Mouse (Mus musculus) forebrain, embryonic 11.5 days (tissue): ENCODE measurements around the gene Eif4a1. TPM values are rescaled to one million over a fixed set of nuclear protein-coding genes. Genes with fewer than 3 reads are reported as not detected.

Experiments used
- ATAC-seq: fragments of 200-750 bp; cut with Nextera tagmentation; replicated peaks from 2 replicates; pipeline ENCODE4 v1.8.0; 2017; ENCODE audit warnings: moderate TSS enrichment; ENCODE audit not compliant: low FRiP score
- DNase-seq: peaks from one replicate; pipeline ENCODE4 v3.0.0-alpha.2; 2017; ENCODE audit warnings: low spot score
- H3K27ac ChIP-seq: fragments of 300-500 bp; sonication (generic); 2 replicates; pipeline ENCODE4 v1.5.1; 2014; ENCODE audit warnings: low read depth, low read length
- H3K27me3 ChIP-seq: fragments of 300-500 bp; sonication (generic); 2 replicates; pipeline ENCODE4 v1.6.1; 2014; ENCODE audit warnings: mild to moderate bottlenecking, low read length, mixed read lengths; ENCODE audit not compliant: control insufficient read depth, insufficient read depth
- H3K36me3 ChIP-seq: fragments of 300-500 bp; sonication (generic); 2 replicates; pipeline ENCODE4 v1.6.1; 2014; ENCODE audit warnings: mild to moderate bottlenecking, low read length, moderate library complexity, mixed read lengths; ENCODE audit not compliant: control insufficient read depth, insufficient read depth
- H3K4me1 ChIP-seq: fragments of 300-500 bp; sonication (generic); replicated peaks from 2 replicates; pipeline ENCODE4 v1.6.1; 2014; ENCODE audit warnings: low read length, mixed read lengths; ENCODE audit not compliant: control insufficient read depth, insufficient read depth
- H3K4me2 ChIP-seq: fragments of 300-500 bp; sonication (generic); 2 replicates; pipeline ENCODE4 v1.6.1; 2014; ENCODE audit warnings: low read depth, mild to moderate bottlenecking, low read length, moderate library complexity, mixed read lengths; ENCODE audit not compliant: severe bottlenecking
- H3K4me3 ChIP-seq: fragments of 300-500 bp; sonication (generic); 2 replicates; pipeline ENCODE4 v1.5.1; 2014; ENCODE audit warnings: low read depth, low read length
- H3K9ac ChIP-seq: fragments of 300-500 bp; sonication (generic); 2 replicates; pipeline ENCODE4 v1.6.1; 2014; ENCODE audit warnings: low read length
- H3K9me3 ChIP-seq: fragments of 300-500 bp; sonication (generic); 2 replicates; pipeline ENCODE4 v1.6.1; 2016; ENCODE audit warnings: low read length, mixed read lengths; ENCODE audit not compliant: control insufficient read depth
- WGBS: fragments of 180-500 bp; shearing (Covaris S2); extraction: QIAGEN DNeasy Blood & Tissue Kit; methylation state at CpG from one replicate; pipeline ENCODE4 v1.1.7; 2014; 5-methylcytosine and 5-hydroxymethylcytosine counted together
- polyA plus RNA-seq: library from polyadenylated mRNA; unstranded; fragments of >200 nt; fragmentation: Nextera tagmentation; extraction: Ambion mirVana; gene quantifications from 2 replicates; pipeline ENCODE4 v1.2.1, GENCODE M21; 2014

Gene Eif4a1
- 827 and 855 TPM in 2 replicates for polyA plus RNA-seq

DNA sequence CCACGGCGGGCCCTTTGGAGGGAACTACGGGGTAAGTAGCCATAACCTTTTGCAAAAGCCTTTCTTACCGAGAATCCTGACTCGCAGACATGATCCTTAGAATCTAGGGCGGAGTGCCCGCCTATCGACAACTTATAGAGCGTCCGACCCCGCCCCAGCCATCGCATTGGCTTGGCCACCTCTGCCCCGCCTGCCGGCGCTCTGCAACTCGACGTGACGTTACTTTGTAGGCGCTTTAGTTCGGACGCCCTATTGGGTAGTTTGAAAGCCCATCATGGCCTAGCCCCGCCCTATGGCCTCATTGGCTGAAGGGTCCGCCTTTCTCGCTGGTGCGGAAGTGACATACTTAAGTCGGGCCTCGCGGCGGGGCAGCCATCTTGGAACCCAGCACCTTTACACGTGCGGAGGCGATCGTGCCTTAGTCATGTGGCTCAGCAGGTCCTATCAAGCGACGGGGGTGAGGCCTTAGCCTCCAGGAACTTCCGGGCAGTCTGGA, at the start of gene Eif4a1:
Gene Eif4a1 (minus strand): TSS at position 213 of the 496 bp plus-strand sequence.
- Histone ChIP-seq H3K4me3 (peak within 1 kb of the TSS; percentile 100), H3K36me3 (peaks cover 27% of the 10 kb centered on the region), H3K27ac (peak within 1 kb of the TSS; percentile 94), H3K4me1 (peaks cover 11% of the 10 kb centered on the region; the same call in 1 of the 2 replicates), H3K27me3 (no peaks in the 10 kb centered on the region), H3K9me3 (no peaks in the 10 kb centered on the region), H3K4me2 (peak within 1 kb of the TSS; percentile 97), H3K9ac (peak within 1 kb of the TSS; percentile 100)
- WGBS: 0% methylated on average over 36 of the region's 36 CpGs
- DNase-seq: peak; percentile 99
- peak; percentile 97 for ATAC-seq

DNA sequence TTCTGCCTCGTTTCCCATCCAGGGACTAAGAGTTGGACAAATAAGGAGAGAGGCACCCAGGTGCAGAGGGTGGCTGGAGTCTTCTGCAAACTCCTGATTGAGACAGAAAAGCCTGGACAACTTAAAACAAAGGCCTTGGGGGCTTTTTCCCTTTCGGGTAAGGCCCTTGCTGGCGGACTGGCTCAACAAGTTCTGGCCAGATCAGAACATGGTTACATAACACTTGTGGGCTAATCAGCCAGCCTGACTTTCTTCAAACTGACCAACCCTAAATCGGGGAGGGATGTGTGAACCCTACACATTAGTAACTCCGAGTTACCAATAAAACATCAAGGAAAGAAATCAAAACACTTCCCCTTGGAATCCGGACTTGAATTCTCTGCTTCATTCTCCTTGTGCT, 48.6 kb upstream of the Eif4a1 start:
- WGBS: 86% methylated on average over 6 of the region's 6 CpGs
- no peak for ATAC-seq
- Histone ChIP-seq H3K9ac (no peak overlapping the region), H3K9me3 (no peaks in the 10 kb centered on the region), H3K27ac (no peak overlapping the region), H3K4me2 (no peak overlapping the region), H3K4me1 (no peaks in the 10 kb centered on the region; the same call in 1 of the 2 replicates), H3K4me3 (no peak overlapping the region), H3K36me3 (no peaks in the 10 kb centered on the region), H3K27me3 (no peaks in the 10 kb centered on the region)
- DNase-seq: no peak

DNA sequence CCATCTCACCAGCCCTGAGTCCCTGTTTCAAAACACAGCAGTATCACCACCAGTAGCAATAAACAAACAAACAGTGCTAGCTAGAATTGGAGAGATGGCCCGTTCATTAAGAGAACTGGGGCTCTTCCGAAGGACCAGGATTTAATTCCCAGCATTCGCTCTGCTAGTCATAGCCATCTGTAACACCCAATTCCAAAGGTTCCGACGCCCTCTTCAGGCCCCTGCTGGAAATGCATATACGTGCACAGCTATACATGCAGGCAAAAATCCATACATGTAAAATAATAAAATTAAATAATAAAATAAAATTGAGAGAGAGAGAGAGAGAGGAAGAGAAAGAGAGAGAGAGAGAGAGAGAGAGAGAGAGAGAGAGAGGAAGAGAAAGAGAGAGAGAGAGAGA, 47.2 kb upstream of the Eif4a1 start:
- WGBS: 73% methylated on average over 6 of the region's 6 CpGs
- no peak for ATAC-seq
- no peak for DNase-seq

DNA sequence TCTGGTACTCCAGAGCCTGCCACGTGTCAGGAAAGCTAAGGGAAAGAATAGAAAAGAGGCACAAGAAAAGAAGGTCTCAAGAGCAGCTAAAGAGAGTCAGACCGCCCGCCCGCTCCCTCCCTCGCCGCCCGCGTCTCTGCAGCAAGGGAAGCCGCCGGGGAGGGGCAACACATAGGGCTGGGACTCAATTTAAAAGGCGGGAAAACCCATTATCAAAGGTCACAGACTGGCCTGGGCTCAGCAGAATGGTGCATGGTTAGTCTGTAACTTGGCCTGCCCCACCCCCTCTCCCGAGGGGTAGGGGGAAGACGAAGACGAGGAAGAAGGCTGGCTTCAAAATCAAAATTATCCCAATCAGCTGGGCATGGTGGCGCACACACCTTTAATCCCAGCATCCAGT, 46.4 kb upstream of the Eif4a1 start:
- ATAC-seq (no peak), DNase-seq (peak; percentile 62)
- Histone ChIP-seq H3K4me1 (no peaks in the 10 kb centered on the region; the same call in 1 of the 2 replicates), H3K27ac (no peak overlapping the region), H3K4me3 (no peak overlapping the region), H3K4me2 (0 out of 2 replicates have a peak overlapping the region, but pooled peaks have one; percentile 21), H3K36me3 (no peaks in the 10 kb centered on the region), H3K9me3 (no peaks in the 10 kb centered on the region), H3K27me3 (no peaks in the 10 kb centered on the region), H3K9ac (no peak overlapping the region)
- 35% methylated on average over 15 of the region's 15 CpGs for WGBS

More for the DNA sequence above, 47.2 kb upstream of the Eif4a1 start:
- Histone ChIP-seq H3K9ac (no peak overlapping the region), H3K27me3 (no peaks in the 10 kb centered on the region), H3K4me1 (no peaks in the 10 kb centered on the region; the same call in 1 of the 2 replicates), H3K36me3 (no peaks in the 10 kb centered on the region), H3K27ac (no peak overlapping the region), H3K4me3 (no peak overlapping the region), H3K4me2 (no peak overlapping the region), H3K9me3 (no peaks in the 10 kb centered on the region)

DNA sequence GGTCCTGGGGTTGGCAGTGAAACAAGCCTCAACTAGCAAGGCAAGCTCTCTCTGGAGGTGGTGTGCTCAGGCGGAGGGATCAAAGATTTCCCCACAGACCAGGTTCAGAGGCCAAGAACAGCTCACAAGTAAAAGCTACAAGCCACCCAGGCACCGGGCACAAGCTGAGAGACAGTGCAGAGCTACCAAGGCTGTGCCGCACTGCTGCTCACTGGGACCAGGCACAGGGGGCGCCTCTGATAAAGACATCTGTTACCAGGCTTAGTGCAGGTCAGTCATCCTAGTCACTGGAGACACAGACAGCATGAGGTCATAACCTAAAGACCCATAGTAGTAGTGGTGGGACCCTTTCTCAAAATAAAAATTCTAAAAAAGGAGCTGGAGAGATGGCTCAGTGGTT, 44.7 kb upstream of the Eif4a1 start:
- no peaks in the 10 kb centered on the region for H3K36me3 ChIP-seq
- H3K4me3 ChIP-seq: no peak overlapping the region
- ATAC-seq (no peak), DNase-seq (no peak)
- H3K9ac ChIP-seq: no peak overlapping the region
- H3K4me1 ChIP-seq: no peaks in the 10 kb centered on the region; the same call in 1 of the 2 replicates
- no peaks in the 10 kb centered on the region for H3K9me3 ChIP-seq
- 72% methylated on average over 4 of the region's 4 CpGs for WGBS
- H3K27ac ChIP-seq: no peak overlapping the region
- H3K27me3 ChIP-seq: no peaks in the 10 kb centered on the region
- H3K4me2 ChIP-seq: no peak overlapping the region

DNA sequence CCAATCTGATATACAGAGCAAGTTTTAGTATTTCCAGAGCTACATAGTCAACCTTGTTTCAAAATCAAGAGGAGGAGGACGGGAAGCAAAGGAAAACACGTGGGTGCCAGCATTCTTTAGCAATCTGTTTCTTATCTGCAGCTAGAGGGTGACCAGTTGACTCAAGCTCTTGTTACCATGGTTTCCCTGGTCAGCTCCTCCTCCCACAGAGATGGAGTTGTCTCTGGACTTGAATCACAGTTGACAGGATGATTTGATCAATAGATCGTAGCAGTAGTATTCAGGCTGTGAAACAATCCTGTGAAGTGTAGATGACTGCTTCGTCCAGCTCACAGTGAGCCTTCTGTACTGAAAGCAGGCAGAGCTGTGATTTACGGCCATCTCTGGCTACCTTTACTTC, 43.7 kb upstream of the Eif4a1 start:
- H3K4me1 ChIP-seq: no peaks in the 10 kb centered on the region; the same call in 1 of the 2 replicates
- no peak overlapping the region for H3K27ac ChIP-seq
- ATAC-seq: no peak
- DNase-seq: no peak
- no peaks in the 10 kb centered on the region for H3K27me3 ChIP-seq
- no peak overlapping the region for H3K4me3 ChIP-seq
- H3K4me2 ChIP-seq: no peak overlapping the region
- no peak overlapping the region for H3K9ac ChIP-seq
- H3K9me3 ChIP-seq: no peaks in the 10 kb centered on the region
- WGBS: 46% methylated on average over 5 of the region's 5 CpGs
- no peaks in the 10 kb centered on the region for H3K36me3 ChIP-seq

DNA sequence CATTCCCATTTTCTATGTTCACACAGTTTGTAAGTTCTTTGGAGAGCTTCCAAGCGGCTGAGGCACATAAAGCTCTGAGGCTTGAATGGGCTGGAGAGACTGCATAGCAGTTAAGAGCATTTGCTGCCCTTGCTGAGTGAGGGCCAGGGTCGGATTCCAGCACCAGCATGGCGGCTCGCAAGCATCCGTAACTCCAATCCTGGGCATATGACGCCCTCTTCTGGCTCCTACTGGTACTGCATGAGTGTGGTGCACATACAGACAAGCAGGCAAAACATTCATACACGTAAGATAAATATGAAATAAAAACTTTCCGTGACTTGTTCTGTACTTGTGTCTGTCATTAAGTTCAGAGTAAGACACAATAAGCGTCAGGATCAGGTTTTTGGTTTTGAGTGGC, 43.3 kb upstream of the Eif4a1 start:
- no peak overlapping the region for H3K27ac ChIP-seq
- 54% methylated on average over 9 of the region's 9 CpGs for WGBS
- H3K9me3 ChIP-seq: no peaks in the 10 kb centered on the region
- ATAC-seq: no peak
- no peak overlapping the region for H3K4me3 ChIP-seq
- H3K9ac ChIP-seq: no peak overlapping the region
- H3K4me2 ChIP-seq: no peak overlapping the region
- no peaks in the 10 kb centered on the region; the same call in 1 of the 2 replicates for H3K4me1 ChIP-seq
- peak; percentile 68 for DNase-seq
- no peaks in the 10 kb centered on the region for H3K27me3 ChIP-seq
- H3K36me3 ChIP-seq: no peaks in the 10 kb centered on the region

DNA sequence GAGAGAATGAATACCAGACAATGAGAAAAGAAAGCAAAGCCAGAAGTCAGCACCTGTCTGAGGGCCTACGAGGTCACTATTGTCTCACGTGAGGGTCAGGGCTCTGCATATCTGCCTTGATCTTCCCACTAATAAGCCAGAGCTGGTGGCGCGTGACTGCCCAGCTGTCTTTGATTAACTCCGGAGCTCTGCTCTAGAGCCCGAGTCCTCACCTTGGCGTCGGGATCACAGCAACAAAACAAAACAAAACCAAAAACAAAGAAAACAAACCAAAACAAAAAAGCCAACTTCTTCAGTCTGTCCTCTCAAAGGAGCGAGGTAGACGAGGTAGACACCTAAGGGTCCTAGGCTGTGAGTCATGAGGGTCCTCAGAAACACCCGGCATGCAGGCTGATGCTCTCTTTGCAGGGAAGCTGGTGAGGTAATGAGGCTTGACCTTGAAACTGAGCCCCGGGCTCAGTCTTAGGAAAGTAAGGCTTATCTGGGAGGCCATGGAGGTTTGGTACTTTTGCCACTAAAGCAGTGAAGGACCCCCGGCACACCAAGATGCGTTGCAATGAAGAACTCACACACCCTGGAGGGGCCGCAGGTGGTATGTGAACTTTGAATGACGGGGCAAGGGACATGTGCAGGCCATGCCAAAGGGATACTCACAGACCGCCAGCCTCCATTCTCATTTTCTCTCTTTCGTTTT, 42.6 kb upstream of the Eif4a1 start:
- no peaks in the 10 kb centered on the region for H3K9me3 ChIP-seq
- DNase-seq: no peak
- ATAC-seq: no peak
- no peak overlapping the region for H3K9ac ChIP-seq
- no peaks in the 10 kb centered on the region for H3K27me3 ChIP-seq
- H3K4me2 ChIP-seq: no peak overlapping the region
- no peaks in the 10 kb centered on the region; the same call in 1 of the 2 replicates for H3K4me1 ChIP-seq
- no peak overlapping the region for H3K27ac ChIP-seq
- H3K4me3 ChIP-seq: no peak overlapping the region
- 73% methylated on average over 18 of the region's 18 CpGs for WGBS
- H3K36me3 ChIP-seq: no peaks in the 10 kb centered on the region
